Mouse (Mus musculus): ENCODE measurements around the gene Cks1b.
A peak's percentile ranks its signal among the peaks of the same experiment; 100 is the strongest.

The Cks1b gene

DNA sequence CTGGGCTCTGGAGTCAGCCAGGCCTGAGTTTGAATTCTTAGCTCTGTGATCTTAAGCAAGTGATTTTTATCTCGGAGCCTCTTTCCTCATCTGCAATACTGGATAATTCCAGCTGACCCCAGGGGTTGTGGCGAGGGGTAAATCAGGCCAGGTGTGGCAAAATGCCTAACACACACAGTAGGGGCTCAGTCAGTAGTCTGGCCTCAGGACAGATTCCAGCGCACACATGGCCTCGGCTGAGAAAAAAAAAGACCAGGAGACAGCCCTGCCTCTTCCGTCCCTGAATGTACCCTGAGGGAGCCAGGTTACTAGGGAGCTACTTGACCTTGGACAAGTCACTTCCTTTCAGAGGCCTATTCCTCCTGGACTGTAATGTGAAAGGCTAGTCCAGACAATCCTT, 35.2 kb downstream of the Cks1b start:
- DNase-seq (ENCODE audit: low read depth, low spot score), result peak; percentile 90

DNA sequence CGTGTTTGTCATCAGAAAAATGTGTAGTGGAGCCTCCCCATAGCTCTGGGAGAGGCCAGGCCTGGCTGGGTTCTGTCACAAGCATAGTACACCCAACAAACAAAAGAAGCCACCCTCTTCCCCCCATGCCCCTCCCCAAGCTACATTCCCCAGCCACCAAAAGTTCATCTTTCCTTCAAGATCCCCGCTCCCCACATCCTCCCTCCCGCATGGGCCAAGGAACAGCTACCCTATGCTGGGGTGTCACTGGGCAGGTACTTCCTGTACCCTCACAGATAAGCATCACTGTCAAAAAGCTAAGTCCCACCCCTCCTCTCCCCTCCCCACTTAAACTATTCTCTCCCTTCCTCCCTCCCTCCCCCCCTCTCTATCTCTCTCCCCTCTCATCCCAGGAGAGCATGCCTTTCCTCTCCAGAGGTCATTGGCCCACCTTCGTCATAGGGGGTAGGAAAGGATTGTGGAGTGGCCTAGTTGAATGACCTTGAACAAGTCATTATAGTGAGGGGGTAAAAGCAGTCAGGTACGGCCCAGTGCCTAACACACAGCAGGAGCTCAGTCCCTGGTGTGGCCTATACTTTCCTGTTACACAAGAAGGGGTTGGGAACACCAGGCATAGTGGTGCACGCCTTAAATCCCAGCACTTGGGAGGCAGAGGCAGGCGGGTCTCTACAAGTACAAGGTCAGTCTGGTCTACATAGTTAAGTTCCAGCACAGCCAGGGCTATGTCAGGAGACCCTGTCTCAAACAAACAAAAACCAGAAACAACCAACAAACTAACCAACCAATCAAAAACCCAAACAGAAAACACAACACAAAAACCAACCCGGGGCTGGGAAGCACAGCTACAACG, 35.9 kb downstream of the Cks1b start:
- DNase-seq (ENCODE audit: low read depth, low spot score), result peak; percentile 93

DNA sequence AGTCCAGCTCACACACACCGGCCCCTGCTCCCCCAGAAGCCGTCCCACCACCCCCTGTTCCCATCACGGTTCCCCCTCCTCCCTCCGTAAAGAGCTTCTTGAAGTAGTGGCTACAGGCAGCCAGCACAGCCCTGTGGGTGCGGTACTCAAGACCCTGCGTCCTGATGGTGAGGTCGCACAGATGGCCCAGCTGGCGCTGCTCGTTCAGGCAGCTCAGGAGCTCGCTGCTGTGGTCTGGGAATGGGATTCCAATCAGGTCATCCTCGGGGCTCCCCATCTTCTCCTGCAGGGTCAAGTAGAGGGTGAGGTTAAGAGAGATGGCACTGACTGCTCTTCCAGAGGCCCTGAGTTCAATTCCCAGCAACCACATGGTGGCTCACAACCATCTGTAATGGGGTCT, 37.0 kb downstream of the Cks1b start:
- DNase-seq (ENCODE audit: low read depth, low spot score), result no peak

DNA sequence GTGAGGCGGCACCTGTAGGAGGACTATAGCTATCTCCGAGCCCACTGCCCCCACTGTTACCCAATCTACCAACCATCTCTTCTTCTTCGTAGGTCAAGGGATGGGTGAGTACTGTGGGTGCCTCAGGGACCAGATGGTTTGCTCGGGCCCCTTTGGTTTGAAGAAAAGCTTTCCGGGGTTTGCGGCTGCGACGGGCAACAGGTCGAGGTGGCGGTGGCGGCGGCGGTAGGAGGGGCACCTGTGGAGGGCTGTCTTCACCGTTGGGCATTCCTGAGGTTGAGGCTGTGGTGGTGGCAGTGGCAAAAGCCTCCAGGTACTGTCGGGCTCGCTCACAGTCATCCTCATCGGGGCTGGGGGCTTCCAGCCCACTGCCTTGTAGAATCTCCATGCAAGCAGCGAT, 37.5 kb downstream of the Cks1b start:
- DNase-seq (ENCODE audit: low read depth, low spot score), result no peak

DNA sequence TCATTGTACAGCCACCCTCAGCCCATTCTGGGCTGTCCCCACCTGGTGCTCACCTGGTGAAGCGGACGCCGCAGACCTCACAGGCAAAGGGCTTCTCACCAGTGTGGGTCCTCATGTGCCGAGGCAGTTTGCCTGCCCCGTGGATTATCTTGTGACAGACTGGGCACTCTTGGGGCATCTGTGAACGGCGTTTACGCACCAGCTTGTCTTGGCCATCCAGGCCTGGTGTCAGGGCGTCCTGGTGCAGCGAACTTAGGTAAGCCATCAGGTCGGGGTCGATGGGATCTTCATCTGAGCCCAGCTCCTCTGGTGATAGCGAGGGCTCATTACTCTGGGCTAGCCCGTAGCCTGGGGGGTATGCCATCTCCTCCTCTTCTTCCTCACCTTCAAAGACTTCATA, 37.9 kb downstream of the Cks1b start:
- DNase-seq (ENCODE audit: low read depth, low spot score), result no peak

DNA sequence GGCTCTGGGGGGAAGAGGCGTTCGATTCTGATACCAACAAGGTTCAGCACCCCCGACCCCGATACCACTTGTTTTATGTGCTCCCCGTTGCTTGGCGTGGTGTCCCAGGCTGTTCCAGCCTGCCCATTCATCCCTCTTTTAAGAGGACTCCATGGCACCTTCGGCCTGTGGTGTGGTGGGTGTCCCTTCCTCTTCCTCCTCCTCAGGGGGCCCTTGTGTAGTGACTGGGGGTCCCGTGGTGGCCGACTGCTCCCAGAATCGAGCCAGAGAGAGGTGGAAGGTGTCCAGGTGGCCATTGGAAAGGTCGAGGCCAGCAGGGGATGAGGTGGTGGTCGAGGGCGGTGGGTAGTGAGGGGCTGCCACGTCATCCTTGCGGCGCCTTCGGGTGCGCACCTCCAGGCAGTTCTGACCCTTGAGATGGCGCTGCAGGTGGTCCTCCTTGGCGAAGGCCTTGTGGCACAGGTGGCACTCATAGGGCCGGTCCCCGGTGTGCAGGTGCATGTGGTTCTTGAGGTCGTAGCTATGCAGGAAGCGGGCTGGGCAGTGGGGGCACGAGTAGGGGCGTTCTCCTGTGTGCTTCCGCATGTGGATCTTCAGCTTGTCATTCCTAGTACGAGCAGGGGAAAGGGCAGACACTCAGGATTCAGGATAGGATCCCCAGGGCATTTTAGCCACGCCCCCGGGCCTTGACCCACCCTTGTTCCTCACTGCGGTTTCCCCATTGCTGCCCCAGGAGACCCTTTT, 38.6 kb downstream of the Cks1b start:
- peak; percentile 63 for DNase-seq (ENCODE audit: low read depth, low spot score)

DNA sequence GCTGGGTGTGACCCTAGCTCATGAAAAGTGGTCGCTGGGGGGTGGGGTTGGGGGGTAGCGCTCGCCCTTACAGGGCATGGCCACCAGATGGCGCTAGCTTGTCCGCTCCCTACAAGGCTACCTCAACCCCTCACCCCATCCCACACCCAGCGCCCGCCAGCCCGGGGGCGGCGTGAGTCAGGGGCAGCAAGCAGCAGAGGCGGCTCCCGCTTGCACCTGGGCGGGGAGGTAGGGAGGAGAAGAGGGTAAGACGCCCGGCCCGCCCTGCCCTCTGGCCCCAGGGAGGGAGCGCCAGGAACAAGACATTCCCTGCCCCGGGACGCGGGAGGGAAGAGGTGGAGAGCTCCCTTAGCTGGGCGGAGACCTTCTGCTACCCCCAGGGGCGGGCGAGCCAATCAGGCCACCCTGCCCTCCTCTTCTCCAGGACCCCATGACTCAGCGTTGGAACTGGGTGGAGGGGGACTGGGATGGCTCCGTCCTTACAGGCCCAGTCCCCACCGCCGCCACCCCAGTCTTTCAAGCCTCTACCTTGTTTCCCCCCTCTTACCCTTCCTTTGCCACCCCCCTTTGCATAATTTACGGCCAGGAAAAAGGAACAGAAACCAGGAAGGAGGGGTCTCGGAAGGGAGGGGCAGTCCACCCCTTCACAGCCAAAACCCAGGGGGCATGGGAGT, 39.7 kb downstream of the Cks1b start:
- DNase-seq (ENCODE audit: low read depth, low spot score), result peak; percentile 99

DNA sequence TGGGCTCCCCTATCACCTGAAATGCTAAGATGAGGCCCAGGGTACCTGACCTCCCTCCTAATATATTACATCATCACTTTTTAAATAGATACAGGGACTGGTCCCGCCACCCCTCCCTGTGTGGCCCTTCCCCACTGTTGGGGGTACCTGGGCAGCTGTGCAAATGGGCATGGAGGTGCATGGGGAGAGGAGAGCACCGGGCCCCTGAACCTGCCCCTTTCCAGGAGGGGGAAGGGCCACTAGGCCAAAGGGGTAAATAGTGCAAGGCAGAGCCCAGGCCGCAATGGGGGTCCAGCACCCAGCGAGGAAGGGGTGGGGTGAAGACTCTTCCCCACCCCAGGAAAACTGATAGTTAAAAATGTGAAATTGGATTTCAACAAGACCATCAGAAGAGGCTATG, 40.4 kb downstream of the Cks1b start:
- no peak for DNase-seq (ENCODE audit: low read depth, low spot score)

DNA sequence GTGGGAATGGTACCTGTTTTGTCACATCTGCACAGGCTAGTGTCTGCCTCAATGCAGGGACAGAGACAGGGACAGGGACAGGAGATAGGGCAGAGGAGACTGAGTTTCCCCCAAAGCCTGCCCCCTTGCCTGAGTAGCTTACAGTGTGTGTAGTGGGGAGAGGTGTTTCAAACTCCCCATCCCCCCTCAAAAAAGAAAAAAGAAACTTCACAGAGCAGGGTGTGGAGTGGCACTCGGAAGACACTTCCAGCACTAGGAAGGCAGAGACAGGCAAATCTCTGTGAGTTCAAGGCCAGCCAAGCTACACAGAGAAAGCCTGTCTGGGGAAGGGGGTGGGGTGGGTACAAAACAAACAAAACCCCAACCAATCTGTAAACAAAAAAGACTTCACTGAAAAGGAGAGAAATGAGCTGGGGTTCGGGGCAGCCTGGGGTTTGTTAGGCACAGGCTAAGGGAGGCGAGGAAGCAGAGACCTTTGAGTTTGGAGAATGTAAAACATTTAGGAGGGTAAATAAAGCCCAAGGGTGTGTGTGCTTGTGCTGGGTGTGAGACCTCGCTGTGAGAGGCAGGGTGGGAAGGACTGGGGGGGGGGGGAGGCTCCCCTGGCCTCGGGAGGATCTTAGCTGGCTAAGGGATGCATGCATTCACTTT, 44.5 kb downstream of the Cks1b start:
- DNase-seq (ENCODE audit: low read depth, low spot score), result peak; percentile 59

DNA sequence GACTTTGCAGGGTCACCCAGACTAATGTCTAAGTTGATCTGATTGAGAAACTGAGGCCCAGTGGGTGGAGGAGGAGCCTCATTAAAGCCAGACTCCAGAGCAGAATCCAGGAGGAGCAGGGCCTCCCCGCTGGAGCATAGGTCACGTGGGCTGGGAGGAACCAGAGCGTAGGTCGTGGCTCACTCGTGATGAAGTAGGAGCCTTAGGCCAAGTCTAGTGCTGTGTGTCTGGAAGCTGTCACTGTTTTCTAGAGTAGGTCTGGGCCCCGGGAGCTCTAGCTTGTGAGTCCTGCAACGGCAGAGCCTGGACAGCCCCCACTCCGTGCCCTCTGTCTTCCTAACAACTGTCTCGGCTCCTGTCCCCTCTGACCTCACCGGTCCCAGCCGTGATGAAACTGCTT, 50.8 kb downstream of the Cks1b start:
- peak; percentile 61 for DNase-seq (ENCODE audit: low read depth, low spot score)

DNA sequence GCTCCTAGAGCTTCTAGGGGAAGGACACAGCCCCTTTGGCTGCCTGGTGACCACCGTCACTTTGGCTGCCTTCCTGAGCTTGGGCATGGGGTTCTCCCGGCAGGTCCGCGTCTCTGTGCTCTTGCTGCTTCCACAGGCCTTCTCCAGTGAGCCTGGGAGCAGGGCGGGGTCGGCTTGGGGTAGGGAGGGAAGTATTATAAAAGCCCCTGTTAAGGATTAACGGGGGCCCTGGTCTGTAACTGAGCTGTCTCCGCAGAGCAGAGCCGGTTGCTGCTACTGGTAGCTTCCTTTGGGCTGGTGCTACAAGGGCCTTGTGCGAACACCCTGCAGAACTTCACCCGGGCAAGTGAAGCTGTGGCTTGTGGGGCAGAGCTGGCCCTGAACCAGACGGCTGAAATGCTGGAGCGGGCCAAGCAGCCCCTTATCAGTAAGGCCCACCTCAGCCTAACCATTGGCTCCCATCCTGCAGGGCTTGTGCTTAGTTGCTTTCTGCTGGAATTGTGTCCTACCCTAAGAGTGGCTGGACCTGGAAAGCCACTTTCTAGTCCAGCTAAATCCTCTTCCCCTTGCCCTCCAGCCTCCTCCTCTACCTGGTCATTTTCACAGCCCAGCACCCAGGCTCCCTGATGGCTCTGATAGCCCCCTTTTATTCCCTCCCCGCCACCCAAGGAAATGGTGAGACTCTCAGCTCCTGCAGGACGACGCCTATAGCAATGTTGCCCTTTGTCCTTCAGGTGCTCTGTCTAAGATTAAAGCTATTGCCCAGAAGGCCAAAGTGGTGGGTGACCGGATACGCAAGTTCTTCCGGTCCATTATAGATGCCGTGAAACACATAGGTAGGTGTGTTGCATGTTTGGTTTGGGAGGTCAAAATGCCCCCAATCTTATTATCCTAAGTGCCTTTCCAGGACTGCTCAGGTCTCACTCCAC, 52.4 kb downstream of the Cks1b start:
- no peak for DNase-seq (ENCODE audit: low read depth, low spot score)

All from ZHBTc4 (cell line).